Mouse (Mus musculus): ENCODE measurements around the gene Necab3. TPM values are rescaled to one million over a fixed set of nuclear protein-coding genes. Genes with fewer than 3 reads are reported as not detected.

The Necab3 gene
- polyA plus RNA-seq, 1 experiment, result 1.2 TPM

DNA sequence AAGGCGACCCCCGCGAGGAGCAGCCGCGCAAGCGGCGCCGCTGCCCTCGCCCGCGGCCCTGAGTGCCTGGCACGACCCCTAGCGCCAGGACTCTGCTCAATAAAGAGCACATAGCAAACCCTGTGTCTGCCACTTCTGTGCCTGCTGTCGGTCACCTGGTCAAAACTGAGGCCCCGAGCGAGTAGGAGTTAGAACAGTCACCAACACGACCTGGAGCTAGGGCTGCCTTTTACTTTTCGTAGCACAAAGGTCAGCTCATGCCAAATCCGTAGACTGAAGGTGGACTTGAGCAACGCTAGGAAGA lies 8.9 kb downstream of the Necab3 start:
- TF ChIP-seq POLR2A (IDR thresholded peaks at IDR 0.05; ENCODE audit: borderline replicate concordance, extremely low read depth, low read depth, low read length) (no peak), CTCF (IDR thresholded peaks at IDR 0.05; ENCODE audit: insufficient read depth, low read length) (no peak)
- peaks cover 10% of the 10 kb centered on the region for H3K4me1 ChIP-seq (ENCODE audit: control insufficient read depth, insufficient read depth, low read length)
- WGBS, result 17% methylated on average over 20 of the region's 20 CpGs
- no peak overlapping the region for H3K4me3 ChIP-seq (replicated peaks; ENCODE audit: extremely low read depth, low read depth, low read length)
- no peak for DNase-seq

DNA sequence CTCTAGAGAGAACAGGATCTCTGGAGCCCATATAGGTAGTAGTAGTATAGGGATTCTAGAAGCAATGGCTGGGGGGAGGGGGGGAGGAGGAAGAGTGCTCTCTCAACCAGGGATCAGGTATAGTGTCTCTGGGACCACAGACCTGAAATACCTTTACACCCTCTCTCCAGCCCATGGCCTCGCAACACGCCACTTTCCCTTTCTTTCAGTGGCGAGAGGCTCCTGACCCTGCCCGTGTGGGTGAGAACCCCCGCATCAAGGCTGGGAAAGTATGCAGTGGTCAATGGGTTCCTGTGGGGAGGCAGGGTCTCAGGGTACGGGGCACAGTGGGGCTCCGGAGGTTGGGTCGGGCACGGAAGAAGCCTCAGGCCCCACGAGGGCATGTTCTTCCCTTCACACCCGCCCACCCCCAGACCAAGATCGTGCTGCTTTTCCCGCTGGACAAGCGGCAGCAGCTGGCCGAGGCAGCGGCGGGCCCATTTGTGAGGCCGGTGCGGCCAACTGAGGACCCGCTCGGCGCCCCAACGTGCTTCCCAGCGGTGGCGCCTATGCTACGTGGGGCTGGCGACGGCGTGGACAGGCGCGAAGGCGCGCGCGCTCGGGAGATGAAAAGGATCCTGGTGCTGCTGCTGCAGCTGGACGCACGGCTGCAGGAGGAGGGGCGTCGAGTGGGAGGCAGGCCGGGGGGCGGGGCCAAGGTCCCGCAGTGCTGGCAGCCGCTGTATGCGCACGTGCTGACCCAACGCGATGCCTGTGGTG lies 9.4 kb downstream of the Necab3 start:
- H3K4me3 ChIP-seq (replicated peaks; ENCODE audit: extremely low read depth, low read depth, low read length), result peak overlapping the region; percentile 11
- TF ChIP-seq POLR2A (IDR thresholded peaks at IDR 0.05; ENCODE audit: borderline replicate concordance, extremely low read depth, low read depth, low read length), result no peak
- no peak for TF ChIP-seq CTCF (IDR thresholded peaks at IDR 0.05; ENCODE audit: insufficient read depth, low read length)
- DNase-seq, result peak; percentile 42
- H3K4me1 ChIP-seq (ENCODE audit: control insufficient read depth, insufficient read depth, low read length), result peaks cover 10% of the 10 kb centered on the region
- WGBS, result 6% methylated on average over 46 of the region's 48 CpGs

DNA sequence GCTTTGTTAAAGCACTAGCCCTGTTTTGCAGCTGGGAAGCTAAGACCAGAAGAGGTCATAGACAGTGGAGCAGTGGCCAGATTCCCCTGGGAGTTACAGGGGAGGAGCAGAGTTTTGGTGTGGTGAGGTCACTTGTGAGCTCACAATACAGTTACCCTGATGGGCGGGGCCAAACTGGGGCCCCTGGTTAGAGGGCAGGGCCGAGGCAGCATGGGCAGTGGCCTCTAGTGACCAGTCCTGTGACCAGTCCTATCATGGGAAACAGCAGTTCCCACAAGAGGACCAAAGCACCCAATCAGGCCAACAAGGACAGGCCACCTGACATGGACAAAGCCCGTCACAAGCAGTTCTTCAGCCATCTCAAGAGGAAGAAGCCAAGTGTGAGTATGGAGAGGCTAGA lies 10.0 kb downstream of the Necab3 start:
- Histone ChIP-seq H3K4me3 (replicated peaks; ENCODE audit: extremely low read depth, low read depth, low read length) (no peak overlapping the region), H3K4me1 (ENCODE audit: control insufficient read depth, insufficient read depth, low read length) (peaks cover 10% of the 10 kb centered on the region)
- TF ChIP-seq CTCF (IDR thresholded peaks at IDR 0.05; ENCODE audit: insufficient read depth, low read length), result no peak
- TF ChIP-seq POLR2A (IDR thresholded peaks at IDR 0.05; ENCODE audit: borderline replicate concordance, extremely low read depth, low read depth, low read length), result no peak
- DNase-seq, result no peak
- WGBS, result 59% methylated on average over 3 of the region's 3 CpGs

DNA sequence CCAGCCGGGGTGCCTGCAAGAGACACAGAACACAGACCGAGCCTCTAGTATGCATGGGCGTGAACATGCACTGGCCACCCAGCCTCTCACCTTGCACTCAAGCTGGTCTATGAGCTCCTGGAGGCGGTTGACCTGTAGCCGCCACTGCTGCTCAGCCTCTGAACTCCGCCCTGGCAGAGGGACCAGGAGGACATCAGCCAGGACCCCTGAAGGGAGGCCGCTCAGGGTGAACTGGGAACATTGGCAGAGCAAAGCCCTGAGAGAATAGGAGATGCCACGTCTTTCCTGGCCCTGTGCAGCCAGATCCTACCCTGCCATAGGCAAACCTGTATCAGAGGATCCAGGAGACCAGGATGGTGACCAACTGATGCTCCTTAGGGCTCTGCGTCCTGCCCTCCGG lies 12.0 kb downstream of the Necab3 start, which contains the start of gene 1700003F12Rik:
Gene 1700003F12Rik, plus strand, starts transcription at position 375 of the 400 bp plus-strand sequence.
- peaks cover 3% of the 10 kb centered on the region for H3K4me1 ChIP-seq (ENCODE audit: control insufficient read depth, insufficient read depth, low read length)
- TF ChIP-seq CTCF (IDR thresholded peaks at IDR 0.05; ENCODE audit: insufficient read depth, low read length) (no peak), POLR2A (IDR thresholded peaks at IDR 0.05; ENCODE audit: borderline replicate concordance, extremely low read depth, low read depth, low read length) (no peak)
- DNase-seq, result no peak
- WGBS, result 93% methylated on average over 10 of the region's 10 CpGs
- H3K4me3 ChIP-seq (replicated peaks; ENCODE audit: extremely low read depth, low read depth, low read length), result no peak within 1 kb of the TSS

DNA sequence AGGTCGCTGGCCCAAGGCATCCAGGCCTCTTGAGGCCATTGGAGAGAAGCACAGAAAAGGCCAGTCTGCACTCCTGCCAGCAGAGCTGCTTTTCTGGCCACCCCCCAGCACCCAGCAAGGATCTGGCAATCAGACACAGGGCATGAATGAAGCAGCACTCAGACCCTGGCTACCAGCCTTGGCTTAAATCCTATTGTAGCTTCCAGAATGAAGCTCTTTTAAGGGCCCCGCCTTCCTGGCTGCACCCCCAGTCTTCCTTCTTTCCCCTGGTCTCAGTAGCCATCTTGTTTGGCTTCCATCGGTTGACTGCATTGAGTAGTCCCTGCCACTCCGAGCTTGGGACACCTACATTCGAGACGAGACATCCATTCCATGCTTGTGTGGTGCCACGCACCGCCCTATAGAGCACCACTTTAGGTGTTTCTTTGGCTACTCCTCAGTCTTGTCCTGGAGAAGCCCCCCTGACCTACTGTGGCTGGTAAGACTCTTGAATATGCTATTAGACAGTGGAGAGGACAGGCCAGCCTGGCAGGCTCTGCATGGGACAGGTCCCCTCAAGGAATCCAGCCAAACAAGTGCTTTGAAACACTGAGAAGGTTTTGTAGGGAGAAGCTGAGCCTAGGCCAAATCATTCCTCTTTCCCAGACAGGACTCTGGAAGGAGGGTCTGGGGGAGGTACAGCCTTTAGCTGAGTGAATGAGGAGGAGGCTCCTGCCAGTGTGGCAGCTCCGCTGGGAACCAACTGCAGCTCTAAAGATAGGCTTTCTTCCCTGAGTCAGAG lies 14.9 kb downstream of the Necab3 start:
- H3K4me3 ChIP-seq (replicated peaks; ENCODE audit: extremely low read depth, low read depth, low read length), result no peak overlapping the region
- WGBS, result 81% methylated on average over 9 of the region's 9 CpGs
- TF ChIP-seq CTCF (IDR thresholded peaks at IDR 0.05; ENCODE audit: insufficient read depth, low read length), result no peak
- TF ChIP-seq POLR2A (IDR thresholded peaks at IDR 0.05; ENCODE audit: borderline replicate concordance, extremely low read depth, low read depth, low read length), result no peak
- no peaks in the 10 kb centered on the region for H3K4me1 ChIP-seq (ENCODE audit: control insufficient read depth, insufficient read depth, low read length)
- no peak for DNase-seq

DNA sequence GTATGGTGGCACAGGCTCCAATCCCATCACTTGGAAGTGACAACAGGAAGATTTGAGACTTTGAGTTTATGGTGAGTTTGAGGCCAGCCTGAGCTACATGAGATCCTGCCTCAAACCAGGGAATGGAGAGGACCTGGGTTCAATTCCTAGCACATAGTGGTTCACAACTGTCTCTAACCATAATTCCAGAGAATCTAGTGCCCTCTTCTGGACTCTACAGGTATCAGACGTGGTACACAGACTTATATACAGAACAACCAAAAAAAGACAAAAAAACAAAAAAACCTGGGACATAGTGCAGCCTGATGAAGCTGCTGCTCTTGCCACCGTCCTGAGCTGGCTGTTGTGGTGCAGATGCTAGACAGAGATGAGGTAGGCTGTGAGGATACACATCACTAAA lies 17.1 kb downstream of the Necab3 start:
- TF ChIP-seq CTCF (IDR thresholded peaks at IDR 0.05; ENCODE audit: insufficient read depth, low read length) (no peak), POLR2A (IDR thresholded peaks at IDR 0.05; ENCODE audit: borderline replicate concordance, extremely low read depth, low read depth, low read length) (no peak)
- WGBS, result 84% methylated on average over 2 of the region's 2 CpGs
- Histone ChIP-seq H3K4me1 (ENCODE audit: control insufficient read depth, insufficient read depth, low read length) (no peaks in the 10 kb centered on the region), H3K4me3 (replicated peaks; ENCODE audit: extremely low read depth, low read depth, low read length) (no peak overlapping the region)
- DNase-seq, result no peak

DNA sequence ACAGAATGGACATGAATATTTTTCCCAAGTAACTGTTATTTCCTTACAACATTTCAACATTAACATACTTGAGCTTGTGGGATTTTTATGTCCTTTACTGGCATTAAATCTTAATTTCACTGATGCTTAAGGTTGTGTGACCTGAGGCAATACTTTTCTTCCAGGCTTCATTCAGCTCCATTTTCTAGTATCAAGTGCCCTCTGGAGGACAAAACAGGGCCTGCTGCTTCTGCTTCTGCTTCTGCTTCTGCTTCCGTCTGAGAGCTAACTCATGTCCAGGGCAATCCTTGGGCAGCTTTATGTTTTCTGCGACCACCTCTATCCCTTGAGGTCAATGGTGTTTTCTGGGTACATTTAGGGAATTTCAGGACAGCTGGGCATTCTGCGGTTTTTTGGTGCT lies 19.0 kb downstream of the Necab3 start:
- TF ChIP-seq POLR2A (IDR thresholded peaks at IDR 0.05; ENCODE audit: borderline replicate concordance, extremely low read depth, low read depth, low read length) (no peak), CTCF (IDR thresholded peaks at IDR 0.05; ENCODE audit: insufficient read depth, low read length) (peak; percentile 40)
- WGBS, result 76% methylated on average over 3 of the region's 3 CpGs
- no peaks in the 10 kb centered on the region for H3K4me1 ChIP-seq (ENCODE audit: control insufficient read depth, insufficient read depth, low read length)
- H3K4me3 ChIP-seq (replicated peaks; ENCODE audit: extremely low read depth, low read depth, low read length), result no peak overlapping the region
- no peak for DNase-seq

DNA sequence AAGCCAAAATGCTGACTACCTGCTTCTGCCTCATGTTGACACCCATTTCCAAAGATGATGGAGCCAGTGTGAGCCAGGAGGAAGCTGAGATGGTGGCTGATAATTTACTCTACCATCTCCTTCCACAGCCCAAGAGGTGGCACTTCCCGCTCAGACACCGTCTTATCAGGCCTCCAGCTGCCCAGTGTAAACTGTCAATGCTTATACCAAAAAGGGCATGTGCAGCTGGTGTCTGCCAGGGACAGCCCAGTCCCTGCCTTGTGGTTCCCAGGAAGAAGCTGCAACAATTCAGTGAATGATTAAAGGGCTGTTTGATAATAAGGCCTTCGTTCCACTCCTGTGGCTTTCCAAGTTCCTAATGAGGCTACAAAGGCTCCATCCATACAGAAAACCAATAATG lies 20.0 kb downstream of the Necab3 start:
- no peak for TF ChIP-seq POLR2A (IDR thresholded peaks at IDR 0.05; ENCODE audit: borderline replicate concordance, extremely low read depth, low read depth, low read length)
- no peak for TF ChIP-seq CTCF (IDR thresholded peaks at IDR 0.05; ENCODE audit: insufficient read depth, low read length)
- 36% methylated on average over 3 of the region's 3 CpGs for WGBS

DNA sequence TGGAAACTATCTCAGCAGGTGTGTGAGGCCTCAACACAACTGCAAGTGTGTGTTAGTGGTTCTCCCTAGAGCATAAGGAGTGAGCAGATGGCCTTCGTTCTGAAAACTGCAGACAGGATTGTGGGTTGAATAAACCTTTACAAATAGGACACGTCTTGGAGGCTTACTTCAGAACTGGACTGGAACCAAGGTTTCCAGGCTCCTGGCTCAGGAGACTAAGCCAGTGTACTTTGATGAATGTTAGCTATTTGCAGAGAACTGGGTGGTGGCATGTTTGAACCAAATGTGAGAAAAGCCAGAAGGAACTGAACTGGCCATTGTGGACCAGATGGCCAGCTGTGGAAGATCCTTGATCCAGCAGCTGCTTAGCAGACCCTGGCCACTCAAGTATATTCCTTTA lies 20.4 kb downstream of the Necab3 start:
- DNase-seq, result no peak
- Histone ChIP-seq H3K4me1 (ENCODE audit: control insufficient read depth, insufficient read depth, low read length) (no peaks in the 10 kb centered on the region), H3K4me3 (replicated peaks; ENCODE audit: extremely low read depth, low read depth, low read length) (no peak overlapping the region)
- 53% methylated on average over 2 of the region's 2 CpGs for WGBS
- TF ChIP-seq POLR2A (IDR thresholded peaks at IDR 0.05; ENCODE audit: borderline replicate concordance, extremely low read depth, low read depth, low read length), result no peak
- TF ChIP-seq CTCF (IDR thresholded peaks at IDR 0.05; ENCODE audit: insufficient read depth, low read length), result no peak

More for the DNA sequence above, 20.0 kb downstream of the Necab3 start:
- H3K4me3 ChIP-seq (replicated peaks; ENCODE audit: extremely low read depth, low read depth, low read length), result no peak overlapping the region
- DNase-seq, result no peak
- no peaks in the 10 kb centered on the region for H3K4me1 ChIP-seq (ENCODE audit: control insufficient read depth, insufficient read depth, low read length)

Data from lung, adult 2 months (tissue).